Mouse (Mus musculus): ENCODE data around the gene Kremen2. TPM values are rescaled to one million over a fixed set of nuclear protein-coding genes. Genes with fewer than 3 reads are reported as not detected.

Gene Kremen2
- polyA plus RNA-seq, 1 experiment from 2014 or later: 1.5 TPM

DNA sequence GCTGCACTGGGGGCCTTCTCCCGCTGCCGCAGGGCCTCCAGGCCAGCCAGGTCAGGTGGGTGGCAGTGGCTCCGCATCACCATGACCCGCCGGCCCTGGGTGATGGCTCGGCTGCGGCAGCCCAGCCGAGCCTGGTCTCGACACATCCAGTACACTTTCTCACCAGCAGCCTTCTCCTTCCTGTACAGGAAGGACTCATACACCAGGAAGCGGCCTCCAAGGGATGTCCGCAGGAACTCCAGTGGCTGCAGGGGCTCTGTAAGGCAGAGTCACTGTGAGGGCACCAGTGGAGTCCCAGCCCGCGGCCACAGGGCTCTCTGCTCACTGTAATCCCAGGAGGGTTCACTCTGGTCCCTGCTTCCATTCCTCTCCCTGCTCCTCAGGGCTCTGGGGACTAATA lies 10.1 kb upstream of the Kremen2 start:
- H3K9ac ChIP-seq (replicated peaks): no peak overlapping the region
- no peaks in the 10 kb centered on the region for H3K9me3 ChIP-seq
- H3K4me2 ChIP-seq (replicated peaks): no peak overlapping the region
- H3K4me1 ChIP-seq: no peaks in the 10 kb centered on the region
- H3K27me3 ChIP-seq: no peaks in the 10 kb centered on the region
- peaks cover 91% of the 10 kb centered on the region for H3K36me3 ChIP-seq
- 96% methylated on average over 13 of the region's 13 CpGs for WGBS
- ATAC-seq (ENCODE audit: low FRiP score, low read depth): no peak
- no peak overlapping the region for H3K4me3 ChIP-seq
- no peak overlapping the region for H3K27ac ChIP-seq (replicated peaks)

DNA sequence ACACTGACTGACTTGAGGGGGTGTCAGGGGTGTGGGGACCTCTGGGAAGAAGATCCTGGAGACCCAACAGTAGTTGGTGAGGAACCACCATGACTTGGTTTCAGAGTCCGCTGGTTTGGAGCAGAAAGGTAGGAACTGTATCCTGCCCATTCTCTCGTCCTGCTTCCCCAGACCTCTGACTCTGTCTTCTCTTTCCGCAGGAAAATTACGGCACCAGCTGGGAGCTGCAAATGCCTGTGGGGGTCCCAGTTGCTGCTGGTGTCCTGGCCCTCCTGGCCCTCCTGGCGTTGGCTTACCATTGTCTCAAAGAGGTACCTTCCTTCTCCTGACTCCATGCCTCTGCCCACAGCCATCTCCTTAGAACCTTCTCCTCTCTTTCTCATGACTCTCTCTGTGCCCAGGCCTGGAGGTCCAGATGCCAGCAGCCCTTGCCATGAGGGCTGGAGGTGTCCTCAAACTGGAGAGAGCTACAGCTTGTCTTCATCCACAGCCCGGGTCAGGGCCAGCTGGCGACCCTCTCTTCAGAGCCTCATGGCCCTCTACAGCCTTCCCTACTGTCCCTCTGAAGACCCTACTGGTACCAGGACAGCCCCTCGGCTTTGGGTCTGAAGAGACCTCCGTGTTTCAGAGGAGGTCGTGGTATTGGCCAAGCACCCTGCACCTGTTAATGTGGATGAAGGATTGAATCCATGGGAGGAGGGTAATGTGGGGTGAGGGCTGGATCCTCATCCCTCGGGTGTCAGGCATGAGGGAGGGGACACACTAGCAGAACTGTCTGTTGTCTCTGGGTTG lies 4.0 kb upstream of the Kremen2 start:
- no peak overlapping the region for H3K4me3 ChIP-seq
- no peak overlapping the region for H3K27ac ChIP-seq (replicated peaks)
- H3K4me1 ChIP-seq: peaks cover 18% of the 10 kb centered on the region
- peaks cover 37% of the 10 kb centered on the region for H3K27me3 ChIP-seq
- H3K4me2 ChIP-seq (replicated peaks): no peak overlapping the region
- whole genome bisulfite sequencing: 83% methylated on average over 11 of the region's 11 CpGs
- H3K9me3 ChIP-seq: no peaks in the 10 kb centered on the region
- H3K9ac ChIP-seq (replicated peaks): no peak overlapping the region
- peaks cover 33% of the 10 kb centered on the region for H3K36me3 ChIP-seq
- no peak for ATAC-seq (ENCODE audit: low FRiP score, low read depth)

DNA sequence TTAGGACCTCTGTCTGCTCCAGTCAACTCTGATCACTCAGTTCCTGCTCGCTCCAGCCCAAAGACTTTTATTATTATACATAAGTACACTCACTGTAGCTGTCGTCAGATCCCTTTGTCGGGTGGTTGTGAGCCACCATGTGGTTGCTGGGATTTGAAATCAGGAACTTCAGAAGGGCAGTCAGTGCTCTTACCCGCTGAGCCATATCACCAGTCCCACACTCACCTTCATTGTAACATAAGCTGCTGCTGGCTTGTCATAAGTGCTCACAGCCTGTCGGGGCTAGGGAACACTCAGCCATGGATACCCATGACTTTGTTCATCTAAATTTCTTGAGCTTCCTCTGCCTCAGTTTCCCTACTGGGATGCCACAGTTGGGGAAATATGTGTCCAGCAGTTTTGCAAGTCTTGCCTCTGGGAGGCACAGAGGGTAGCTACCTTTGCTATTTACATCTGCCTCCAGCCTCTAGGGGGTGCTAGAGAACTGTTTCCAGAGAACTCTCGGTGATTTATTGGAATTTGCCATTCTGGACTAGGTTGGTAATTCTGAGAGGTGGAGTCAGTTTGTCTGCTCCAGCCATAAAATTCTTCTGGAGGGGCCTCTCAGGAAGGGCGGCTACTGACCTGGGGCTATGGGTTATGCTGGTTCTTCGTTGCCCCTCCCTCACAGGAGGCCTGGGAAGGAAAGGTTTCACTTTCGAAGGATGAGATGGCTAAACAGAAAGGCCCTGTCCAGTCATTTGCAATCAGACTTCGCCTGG lies 3.2 kb upstream of the Kremen2 start:
- WGBS: 41% methylated on average over 10 of the region's 10 CpGs
- H3K9ac ChIP-seq (replicated peaks): no peak overlapping the region
- no peak overlapping the region for H3K27ac ChIP-seq (replicated peaks)
- H3K4me3 ChIP-seq: no peak overlapping the region
- no peak for ATAC-seq (ENCODE audit: low FRiP score, low read depth)
- no peaks in the 10 kb centered on the region for H3K9me3 ChIP-seq
- H3K4me1 ChIP-seq: peaks cover 21% of the 10 kb centered on the region
- H3K27me3 ChIP-seq: peaks cover 45% of the 10 kb centered on the region
- no peak overlapping the region for H3K4me2 ChIP-seq (replicated peaks)
- H3K36me3 ChIP-seq: peaks cover 26% of the 10 kb centered on the region

DNA sequence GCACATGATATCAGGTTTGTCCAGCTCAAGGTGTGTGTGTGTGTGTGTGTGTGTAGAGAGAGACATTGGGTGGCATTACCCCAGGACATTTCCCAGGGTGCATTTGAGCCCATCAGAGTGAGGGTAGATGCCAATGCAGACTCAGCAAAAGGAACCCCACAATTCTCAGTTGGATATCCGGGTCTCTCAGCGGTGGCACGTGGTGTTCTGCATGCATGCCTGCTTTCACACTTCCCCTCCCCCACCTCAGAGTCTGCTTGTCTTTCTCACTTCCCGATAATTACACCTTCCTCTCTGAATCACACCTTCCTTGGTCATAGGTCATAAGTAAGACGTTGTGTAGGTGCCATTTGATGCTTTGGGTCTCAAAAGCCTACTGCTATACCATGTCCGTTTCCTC lies 2.4 kb upstream of the Kremen2 start:
- no peak overlapping the region for H3K27ac ChIP-seq (replicated peaks)
- no peak overlapping the region for H3K4me3 ChIP-seq
- 54% methylated on average over 6 of the region's 6 CpGs for WGBS
- no peak for ATAC-seq (ENCODE audit: low FRiP score, low read depth)
- H3K4me2 ChIP-seq (replicated peaks): no peak overlapping the region
- H3K27me3 ChIP-seq: peaks cover 53% of the 10 kb centered on the region
- H3K36me3 ChIP-seq: peaks cover 19% of the 10 kb centered on the region
- H3K4me1 ChIP-seq: peaks cover 21% of the 10 kb centered on the region
- H3K9me3 ChIP-seq: no peaks in the 10 kb centered on the region
- H3K9ac ChIP-seq (replicated peaks): no peak overlapping the region

DNA sequence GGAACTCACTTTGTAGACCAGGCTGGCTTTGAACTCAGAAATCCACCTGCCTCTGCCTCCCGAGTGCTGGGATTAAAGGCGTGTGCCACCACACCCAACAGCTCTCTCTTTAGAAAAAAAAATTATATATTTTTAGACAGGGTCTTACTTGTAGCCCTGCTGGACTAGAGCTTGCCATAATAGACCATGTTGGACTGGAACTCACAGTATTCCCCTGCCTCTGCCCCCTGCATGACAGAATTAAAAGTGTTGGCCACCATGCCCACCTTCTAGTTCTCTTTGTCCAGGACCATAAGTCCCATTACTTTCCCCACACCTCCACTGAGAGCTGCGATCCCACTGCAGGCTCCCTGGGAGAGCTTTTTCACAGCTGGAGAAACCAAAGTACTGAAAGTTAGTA lies 1.8 kb upstream of the Kremen2 start:
- H3K4me3 ChIP-seq: no peak overlapping the region
- H3K27ac ChIP-seq (replicated peaks): no peak overlapping the region
- no peak overlapping the region for H3K9ac ChIP-seq (replicated peaks)
- WGBS: 81% methylated on average over 3 of the region's 3 CpGs
- ATAC-seq (ENCODE audit: low FRiP score, low read depth): no peak
- peaks cover 24% of the 10 kb centered on the region for H3K4me1 ChIP-seq
- no peak overlapping the region for H3K4me2 ChIP-seq (replicated peaks)
- H3K27me3 ChIP-seq: peaks cover 58% of the 10 kb centered on the region
- no peaks in the 10 kb centered on the region for H3K9me3 ChIP-seq
- peaks cover 13% of the 10 kb centered on the region for H3K36me3 ChIP-seq

DNA sequence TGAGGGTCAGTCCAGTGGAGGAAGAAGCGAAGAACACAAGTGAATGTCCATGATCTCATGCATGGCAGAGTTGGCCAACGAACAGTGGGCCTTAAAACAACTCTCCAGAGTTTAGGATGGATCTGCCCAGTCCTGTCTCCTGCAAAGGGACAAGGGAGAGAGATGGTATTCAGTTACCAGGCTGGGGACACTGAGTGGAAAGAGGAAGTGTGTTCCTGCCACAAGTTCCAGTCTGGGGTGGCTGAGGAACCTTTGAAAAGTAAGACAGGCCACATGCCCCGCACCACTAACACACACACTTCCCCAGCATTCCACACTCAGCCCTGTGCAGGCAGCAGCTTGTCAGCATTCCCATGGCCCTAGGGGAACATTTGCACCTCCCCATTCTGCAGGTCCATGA lies 1.1 kb upstream of the Kremen2 start:
- Histone ChIP-seq H3K4me1 (peaks cover 29% of the 10 kb centered on the region), H3K4me3 (no peak overlapping the region), H3K4me2 (replicated peaks) (0 out of 2 replicates have a peak overlapping the region, but pooled peaks have one; percentile 70), H3K9ac (replicated peaks) (no peak overlapping the region), H3K36me3 (peaks cover 6% of the 10 kb centered on the region), H3K27me3 (peaks cover 66% of the 10 kb centered on the region), H3K27ac (replicated peaks) (no peak overlapping the region), H3K9me3 (no peaks in the 10 kb centered on the region)
- no peak for ATAC-seq (ENCODE audit: low FRiP score, low read depth)
- 83% methylated on average over 3 of the region's 3 CpGs for WGBS

DNA sequence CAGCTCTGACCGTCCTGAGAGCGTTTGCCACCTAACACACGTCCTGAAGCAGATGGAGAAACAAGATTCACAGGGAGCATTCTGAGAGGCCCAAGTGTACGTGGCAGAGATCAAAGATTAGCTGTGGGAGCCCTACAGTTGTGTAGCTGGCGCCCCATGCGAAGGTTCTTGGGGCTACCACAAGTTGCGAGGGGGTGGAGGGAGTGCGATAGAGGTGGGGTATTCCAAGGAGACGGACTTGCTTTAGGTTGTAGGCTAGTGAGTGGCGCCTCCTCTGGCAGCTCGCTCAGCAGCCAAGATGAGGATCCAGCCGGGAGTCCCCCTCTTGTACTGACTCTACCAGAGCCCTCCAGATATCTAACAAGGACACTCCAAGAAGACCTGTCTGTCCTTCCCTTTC lies 678 bp upstream of the Kremen2 start:
- Histone ChIP-seq H3K27me3 (peaks cover 70% of the 10 kb centered on the region), H3K36me3 (peaks cover 1% of the 10 kb centered on the region), H3K9me3 (no peaks in the 10 kb centered on the region), H3K4me3 (peak overlapping the region; percentile 40; the same call in 1 of the 2 replicates), H3K4me2 (replicated peaks) (peak overlapping the region; percentile 70), H3K4me1 (peaks cover 29% of the 10 kb centered on the region), H3K9ac (replicated peaks) (no peak overlapping the region), H3K27ac (replicated peaks) (no peak overlapping the region)
- WGBS: 1% methylated on average over 12 of the region's 12 CpGs
- no peak for ATAC-seq (ENCODE audit: low FRiP score, low read depth)

DNA sequence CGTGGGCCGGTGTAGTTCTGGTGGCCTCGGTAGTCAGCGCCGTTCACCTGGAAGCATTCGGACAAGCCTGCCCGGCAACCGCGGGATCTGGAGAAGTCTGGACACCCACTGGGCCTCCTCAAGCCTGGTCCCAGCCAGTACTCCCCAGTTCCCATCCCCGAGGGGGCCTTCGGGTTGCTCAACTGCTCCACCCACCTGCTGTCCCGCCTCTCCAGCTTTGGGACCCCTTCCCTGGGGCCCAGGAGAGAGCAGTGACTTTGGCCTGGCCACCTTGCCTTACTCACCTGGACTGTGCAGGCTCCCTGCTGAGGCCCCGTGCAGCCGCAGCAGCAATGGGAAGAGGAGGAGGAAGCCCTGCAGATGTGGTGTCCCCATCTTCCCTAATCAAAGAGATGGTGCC lies 982 bp downstream of the Kremen2 start:
- under 1% methylated on average over 14 of the region's 14 CpGs for WGBS
- no peak overlapping the region; the same call in 1 of the 2 replicates for H3K4me3 ChIP-seq
- H3K27ac ChIP-seq (replicated peaks): no peak overlapping the region
- H3K4me1 ChIP-seq: peaks cover 34% of the 10 kb centered on the region
- no peaks in the 10 kb centered on the region for H3K36me3 ChIP-seq
- ATAC-seq (ENCODE audit: low FRiP score, low read depth): no peak
- no peaks in the 10 kb centered on the region for H3K9me3 ChIP-seq
- peak overlapping the region; percentile 70; the same call in 1 of the 2 replicates for H3K4me2 ChIP-seq (replicated peaks)
- peaks cover 79% of the 10 kb centered on the region for H3K27me3 ChIP-seq
- no peak overlapping the region for H3K9ac ChIP-seq (replicated peaks)

DNA sequence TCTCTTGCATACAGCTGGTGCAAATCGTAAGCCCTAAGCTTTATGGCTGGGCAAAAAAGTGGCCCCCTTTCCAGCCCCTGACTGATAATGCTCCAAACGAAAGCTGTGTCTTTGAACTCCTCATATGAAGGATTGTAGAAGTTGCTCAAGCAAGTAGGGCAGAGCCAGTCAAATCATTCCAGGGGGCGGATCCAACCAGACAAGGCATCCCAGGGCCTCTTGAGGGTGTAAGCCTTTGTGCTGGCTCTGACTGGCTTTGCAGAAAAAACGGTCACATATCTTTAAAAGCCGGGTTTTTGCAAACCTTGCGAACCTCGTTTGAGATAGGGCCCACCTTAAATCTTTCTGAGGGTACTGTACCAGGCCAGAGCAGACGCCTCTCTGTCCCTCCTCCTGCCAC lies 1.6 kb downstream of the Kremen2 start:
- Histone ChIP-seq H3K9ac (replicated peaks) (no peak overlapping the region), H3K4me2 (replicated peaks) (no peak overlapping the region), H3K9me3 (no peaks in the 10 kb centered on the region), H3K36me3 (no peaks in the 10 kb centered on the region), H3K4me1 (peaks cover 38% of the 10 kb centered on the region), H3K4me3 (no peak overlapping the region), H3K27ac (replicated peaks) (no peak overlapping the region), H3K27me3 (peaks cover 79% of the 10 kb centered on the region)
- ATAC-seq (ENCODE audit: low FRiP score, low read depth): no peak
- 18% methylated on average over 8 of the region's 8 CpGs for WGBS

DNA sequence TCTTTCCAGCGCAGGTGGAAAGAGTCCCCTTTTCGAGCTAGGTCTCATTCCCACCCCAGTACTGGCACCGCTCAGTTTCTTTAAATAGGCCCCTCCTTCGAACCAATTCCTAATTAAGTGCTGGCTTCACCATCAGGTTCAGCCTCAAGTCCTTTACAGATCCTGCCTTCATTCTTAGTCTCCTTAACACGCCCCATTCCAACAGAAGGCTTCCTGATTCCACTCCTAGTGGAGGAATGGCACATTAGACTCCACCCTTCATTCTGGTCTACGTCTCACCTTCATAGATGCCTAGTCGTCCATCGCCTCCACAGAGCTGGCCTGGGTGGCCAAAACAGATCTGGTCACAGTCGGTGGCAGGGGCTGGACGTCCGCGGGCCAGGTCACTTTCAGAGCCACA lies 2.7 kb downstream of the Kremen2 start:
- Histone ChIP-seq H3K36me3 (no peaks in the 10 kb centered on the region), H3K27me3 (peaks cover 78% of the 10 kb centered on the region), H3K4me2 (replicated peaks) (no peak overlapping the region), H3K27ac (replicated peaks) (no peak overlapping the region), H3K4me3 (no peak overlapping the region), H3K9ac (replicated peaks) (no peak overlapping the region), H3K4me1 (peaks cover 50% of the 10 kb centered on the region), H3K9me3 (no peaks in the 10 kb centered on the region)
- no peak for ATAC-seq (ENCODE audit: low FRiP score, low read depth)
- 63% methylated on average over 12 of the region's 12 CpGs for WGBS

DNA sequence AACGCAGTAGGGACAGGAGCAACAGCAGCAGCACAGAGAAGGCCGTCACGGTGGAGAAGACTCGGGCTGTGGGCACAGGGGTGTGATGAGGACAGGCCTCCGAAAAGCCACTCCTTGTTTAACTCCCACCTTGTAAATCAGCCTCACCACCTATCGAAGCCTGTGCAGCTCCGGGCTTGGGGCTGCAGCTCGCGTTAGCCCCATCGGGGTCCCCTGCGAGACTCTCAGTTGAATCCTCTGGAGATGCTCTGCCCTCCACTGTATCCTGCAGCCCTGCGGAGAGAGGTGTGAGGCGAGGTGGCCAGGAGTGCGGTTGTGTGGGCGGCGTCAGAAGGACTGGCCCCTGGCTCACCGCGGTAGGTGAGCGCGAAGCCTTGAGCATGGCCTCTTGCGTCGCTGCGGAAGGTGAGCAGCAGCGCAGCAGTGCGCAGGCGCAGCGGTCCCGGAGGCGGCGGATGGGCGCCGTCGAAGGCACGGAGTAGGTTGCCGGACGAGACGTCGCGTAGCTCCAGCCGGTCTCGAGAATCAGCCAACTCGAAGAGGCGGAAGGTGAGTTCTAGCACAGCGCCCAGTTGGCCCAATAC lies 3.3 kb downstream of the Kremen2 start:
- peaks cover 53% of the 10 kb centered on the region for H3K4me1 ChIP-seq
- peaks cover 4% of the 10 kb centered on the region; the same call in 1 of the 2 replicates for H3K36me3 ChIP-seq
- H3K27ac ChIP-seq (replicated peaks): no peak overlapping the region
- H3K27me3 ChIP-seq: peaks cover 77% of the 10 kb centered on the region
- WGBS: 9% methylated on average over 44 of the region's 44 CpGs
- peak overlapping the region; percentile 24 for H3K4me3 ChIP-seq
- no peak overlapping the region; the same call in 1 of the 2 replicates for H3K9ac ChIP-seq (replicated peaks)
- H3K9me3 ChIP-seq: no peaks in the 10 kb centered on the region
- ATAC-seq (ENCODE audit: low FRiP score, low read depth): no peak
- H3K4me2 ChIP-seq (replicated peaks): peak overlapping the region; percentile 43

Measured in midbrain, embryonic 12.5 days (tissue).